ENCODE assay signal across 20 mouse cellular contexts in the genomic region with DNA sequence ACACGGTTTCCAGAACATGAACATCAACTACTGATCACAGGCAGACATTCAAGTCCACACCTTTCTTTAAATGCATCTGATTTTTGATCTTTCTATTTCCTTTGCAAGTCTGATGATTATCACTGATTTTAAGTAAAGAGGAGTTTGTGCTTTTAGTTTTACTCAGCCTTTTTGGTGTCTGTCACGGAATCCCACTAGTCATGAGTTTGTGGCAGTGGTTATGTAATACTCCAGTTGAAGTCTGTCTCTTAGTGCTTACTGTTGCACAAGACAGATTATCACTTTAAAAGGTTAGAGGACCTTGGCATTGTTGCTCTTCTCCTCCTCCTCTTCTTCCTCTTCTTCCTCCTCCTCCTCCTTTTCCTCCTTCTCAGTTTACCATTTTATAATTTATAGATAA.
DNase-seq lines count a peak whose midpoint lies in the region; ATAC-seq and TF ChIP-seq lines count a peak whose summit lies in the region.
"Had no signal": no experiment of that assay in that cellular context is flagged by ENCODE, and none has a peak within 500 bp of the region (broad histone marks: within the 10 kb centered on the region; RNA-seq: fewer than 3 reads in every experiment).

No protein-coding gene starts in this region.

- no peak overlapping the region for H3K4me2 ChIP-seq in liver, embryonic 16.5 days (ENCODE audit: low read depth, low read length)
- H3K4me2 ChIP-seq in liver, embryonic 11.5 days = no peak overlapping the region
- H3K4me2 ChIP-seq: embryonic facial prominence, embryonic 13.5 days; forebrain, embryonic 12.5 days; heart, embryonic 12.5 days; hindbrain, embryonic 15.5 days had no signal

- TF ChIP-seq CTCF in bone marrow macrophage, adult 2 months (IDR thresholded peaks at IDR 0.05; ENCODE audit: low read depth, low read length) = no peak

- no peaks in the 10 kb centered on the region for H3K27me3 ChIP-seq in liver, embryonic 16.5 days (ENCODE audit: control insufficient read depth, insufficient read depth, low read depth, low read length)
- H3K27me3 ChIP-seq in liver, embryonic 11.5 days (replicated peaks; ENCODE audit: control insufficient read depth, insufficient read depth, low read length) = no peaks in the 10 kb centered on the region
- H3K27me3 ChIP-seq: CH12.LX; embryonic facial prominence, embryonic 13.5 days; forebrain, embryonic 12.5 days; heart, embryonic 12.5 days; hindbrain, embryonic 15.5 days; Patski had no signal

- H3K4me3 ChIP-seq in liver, embryonic 16.5 days (ENCODE audit: low read depth, low read length) = no peak overlapping the region
- no peak overlapping the region for H3K4me3 ChIP-seq in liver, embryonic 11.5 days (ENCODE audit: low read depth, low read length)
- no peak overlapping the region for H3K4me3 ChIP-seq in bone marrow macrophage, adult 2 months (ENCODE audit: insufficient read depth, low read length)
- H3K4me3 ChIP-seq: embryonic facial prominence, embryonic 13.5 days; forebrain, embryonic 12.5 days; heart, embryonic 12.5 days; hindbrain, embryonic 15.5 days had no signal

- WGBS in liver, embryonic 16.5 days (ENCODE audit: insufficient replicate concordance) = 35% methylated on average over 2 of the region's 2 CpGs
- WGBS in liver, embryonic 11.5 days = 64% methylated on average over 2 of the region's 2 CpGs

- H3K27ac ChIP-seq in liver, embryonic 16.5 days (ENCODE audit: low read length) = no peak overlapping the region
- no peak overlapping the region for H3K27ac ChIP-seq in liver, embryonic 11.5 days (ENCODE audit: low read depth, low read length)
- peak overlapping the region; percentile 71 for H3K27ac ChIP-seq in bone marrow macrophage, adult 2 months (ENCODE audit: insufficient read depth, low read depth, low read length)
- H3K27ac ChIP-seq: embryonic facial prominence, embryonic 13.5 days; forebrain, embryonic 12.5 days; hindbrain, embryonic 15.5 days had no signal

- H3K36me3 ChIP-seq in liver, embryonic 16.5 days (ENCODE audit: control insufficient read depth, insufficient read depth) = no peaks in the 10 kb centered on the region
- no peaks in the 10 kb centered on the region for H3K36me3 ChIP-seq in liver, embryonic 11.5 days (ENCODE audit: control insufficient read depth, insufficient read depth, low read length)
- H3K36me3 ChIP-seq: embryonic facial prominence, embryonic 13.5 days; forebrain, embryonic 12.5 days; heart, embryonic 12.5 days; hindbrain, embryonic 15.5 days had no signal

- H3K4me1 ChIP-seq in liver, embryonic 16.5 days (ENCODE audit: control insufficient read depth, low read depth, low read length) = no peaks in the 10 kb centered on the region
- no peaks in the 10 kb centered on the region; the same call in 1 of the 2 replicates for H3K4me1 ChIP-seq in liver, embryonic 11.5 days (replicated peaks; ENCODE audit: control insufficient read depth, insufficient read depth, low read length)
- peaks cover 31% of the 10 kb centered on the region for H3K4me1 ChIP-seq in bone marrow macrophage, adult 2 months (ENCODE audit: control insufficient read depth, insufficient read depth, low read length)
- H3K4me1 ChIP-seq: hindbrain, embryonic 15.5 days had no signal

- DNase-seq in liver, embryonic 11.5 days (ENCODE audit: low spot score) = no peak
- DNase-seq in lung, postnatal 36 days = peak; percentile 29
- no peak for DNase-seq in lung, postnatal 4 days
- no peak for DNase-seq in cerebellum, adult 9-11 months
- DNase-seq in embryo, embryonic 9.5 days (ENCODE audit: extremely low spot score) = no peak
- DNase-seq: adrenal gland, postnatal 14 days; cerebellum, adult 18-20 months; cerebellum, postnatal 10 days; gastrocnemius, postnatal 10 days had no signal

- no peak for TF ChIP-seq POLR2A in bone marrow macrophage, adult 2 months (IDR thresholded peaks at IDR 0.05; ENCODE audit: borderline replicate concordance, low read depth, low read length)

- peak; percentile 53; the same call in 1 of the 2 replicates for ATAC-seq in liver, embryonic 16.5 days (ENCODE audit: low read depth)
- ATAC-seq in liver, embryonic 11.5 days (replicated peaks; ENCODE audit: low FRiP score) = no peak
- ATAC-seq in megakaryocyte, adult 5-6 weeks (ENCODE audit: poor library complexity, severe bottlenecking) = peak; percentile 67
- ATAC-seq: activated CD4-positive, CD25-positive, alpha-beta regulatory T cell, adult 4 months; forebrain, embryonic 16.5 days; Patski had no signal

- no peak overlapping the region for H3K9ac ChIP-seq in liver, embryonic 16.5 days (ENCODE audit: low read depth, low read length)
- no peak overlapping the region for H3K9ac ChIP-seq in liver, embryonic 11.5 days (ENCODE audit: low read depth, low read length)
- H3K9ac ChIP-seq: embryonic facial prominence, embryonic 13.5 days; forebrain, embryonic 12.5 days; heart, embryonic 12.5 days; hindbrain, embryonic 15.5 days had no signal

- H3K9me3 ChIP-seq in liver, embryonic 16.5 days (replicated peaks; ENCODE audit: control insufficient read depth, low read length) = no peaks in the 10 kb centered on the region
- H3K9me3 ChIP-seq in liver, embryonic 11.5 days (ENCODE audit: control insufficient read depth, low read length) = no peaks in the 10 kb centered on the region
- H3K9me3 ChIP-seq: embryonic facial prominence, embryonic 13.5 days; forebrain, embryonic 12.5 days; heart, embryonic 12.5 days; hindbrain, embryonic 15.5 days had no signal
